Mouse (Mus musculus) erythroblast, embryonic 14.5 days (primary cell): ENCODE results near the gene Elovl7.

Source experiments
- GATA1 ChIP-seq: IDR thresholded peaks from 2 replicates; pipeline ENCODE4 v1.6.1; 2012; ENCODE audit warnings: low read length, inconsistent platforms, mixed read lengths
- TAL1 ChIP-seq: IDR thresholded peaks from 3 replicates; pipeline ENCODE4 v1.6.1; 2012; ENCODE audit warnings: low read length, inconsistent platforms, mixed read lengths

DNA sequence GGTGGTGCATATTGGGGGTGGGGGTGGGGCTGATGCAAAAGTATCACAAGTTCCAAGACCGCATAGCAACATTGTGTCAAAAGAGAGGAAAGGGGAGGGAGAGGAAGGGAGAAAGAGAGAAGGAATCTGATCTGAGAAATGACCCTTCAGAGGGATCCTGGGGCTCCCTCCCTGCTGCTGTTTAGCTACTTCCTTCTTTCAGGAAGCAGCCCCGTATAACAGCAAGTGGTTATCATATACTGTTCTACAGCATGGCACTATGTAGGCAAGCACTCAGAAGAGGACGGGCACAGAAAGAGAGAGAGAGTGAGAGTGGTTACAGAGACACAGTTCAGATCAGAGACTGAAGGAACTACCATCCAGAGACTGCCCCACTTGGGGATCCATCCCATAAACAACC lies 73.7 kb downstream of the Elovl7 start:
- no peak for TF ChIP-seq GATA1
- no peak for TF ChIP-seq TAL1
